Mouse (Mus musculus) midbrain, embryonic 16.5 days (tissue): Measurements from ENCODE around the gene Tex9. TPM values are rescaled to one million over a fixed set of nuclear protein-coding genes. Genes with fewer than 3 reads are reported as not detected.

Experiments used
- ATAC-seq: fragments of 200-750 bp; cut with Nextera tagmentation; 2 replicates; pipeline ENCODE4 v1.8.0; 2017; ENCODE audit warnings: moderate TSS enrichment
- H3K27ac ChIP-seq: fragments of 300-500 bp; sonication (generic); 2 replicates; pipeline ENCODE4 v1.5.1; 2014; ENCODE audit warnings: mild to moderate bottlenecking, low read length, mixed read lengths
- H3K27me3 ChIP-seq: fragments of 300-500 bp; sonication (generic); 2 replicates; pipeline ENCODE4 v1.6.1; 2014; ENCODE audit warnings: low read depth, low read length, mixed read lengths; ENCODE audit not compliant: control insufficient read depth, insufficient read depth
- H3K36me3 ChIP-seq: fragments of 300-500 bp; sonication (generic); 2 replicates; pipeline ENCODE4 v1.6.1; 2014; ENCODE audit warnings: mild to moderate bottlenecking, low read length, moderate library complexity, mixed read lengths; ENCODE audit not compliant: control insufficient read depth, insufficient read depth
- H3K4me1 ChIP-seq: fragments of 300-500 bp; sonication (generic); 2 replicates; pipeline ENCODE4 v1.6.1; 2014; ENCODE audit warnings: mild to moderate bottlenecking, low read length, mixed read lengths; ENCODE audit not compliant: control insufficient read depth, insufficient read depth
- H3K4me2 ChIP-seq: fragments of 300-500 bp; sonication (generic); 2 replicates; pipeline ENCODE4 v1.6.1; 2014; ENCODE audit warnings: mild to moderate bottlenecking, low read length, mixed read lengths
- H3K4me3 ChIP-seq: fragments of 300-500 bp; sonication (generic); 2 replicates; pipeline ENCODE4 v1.5.1; 2014; ENCODE audit warnings: low read depth, mild to moderate bottlenecking, low read length, moderate library complexity, mixed read lengths
- H3K9ac ChIP-seq: fragments of 300-500 bp; sonication (generic); 2 replicates; pipeline ENCODE4 v1.6.1; 2014; ENCODE audit warnings: low read depth, low read length, mixed read lengths
- H3K9me3 ChIP-seq: fragments of 300-500 bp; sonication (generic); replicated peaks from 2 replicates; pipeline ENCODE4 v1.6.1; 2014; ENCODE audit warnings: mild to moderate bottlenecking, low read length, mixed read lengths; ENCODE audit not compliant: control insufficient read depth, poor library complexity, severe bottlenecking
- WGBS: fragments of 180-500 bp; shearing (Covaris S2); extraction: QIAGEN DNeasy Blood & Tissue Kit; methylation state at CpG from one replicate; pipeline ENCODE4 v1.1.7; 2014; 5-methylcytosine and 5-hydroxymethylcytosine counted together
- polyA plus RNA-seq: library from polyadenylated mRNA; unstranded; fragments of >200 nt; fragmentation: Nextera tagmentation; extraction: Ambion mirVana; gene quantifications from 2 replicates; pipeline ENCODE4 v1.2.1, GENCODE M21; 2015

The Tex9 gene
- polyA plus RNA-seq, 1 experiment from 2014 or later = 32.7 TPM

DNA sequence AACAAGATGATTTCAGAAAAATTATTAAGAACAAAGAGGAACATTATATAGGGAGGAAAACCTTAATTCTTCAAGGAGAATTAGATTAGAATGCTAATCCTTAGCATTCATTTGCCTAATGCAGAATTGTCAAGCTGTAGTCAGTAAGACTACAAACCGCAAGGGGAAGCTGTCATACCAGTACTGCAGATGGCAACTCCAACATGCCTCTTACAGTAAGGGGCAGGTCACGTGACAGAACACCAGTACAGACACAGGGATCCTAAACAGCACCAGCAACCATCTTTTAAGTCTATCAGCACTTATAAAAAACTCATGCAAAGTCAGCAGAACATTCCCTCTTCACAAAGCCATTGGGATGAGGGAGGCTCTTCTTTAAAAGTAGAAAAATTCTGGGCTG is 1.5 kb upstream of the Tex9 start:
- Histone ChIP-seq H3K9me3 (no peaks in the 10 kb centered on the region), H3K27ac (no peak overlapping the region), H3K27me3 (no peaks in the 10 kb centered on the region), H3K4me1 (peaks cover 5% of the 10 kb centered on the region), H3K36me3 (no peaks in the 10 kb centered on the region), H3K4me2 (no peak overlapping the region), H3K9ac (no peak overlapping the region), H3K4me3 (no peak overlapping the region)
- 83% methylated on average over 2 of the region's 2 CpGs for WGBS
- ATAC-seq = no peak

- Histone ChIP-seq H3K27me3 (no peaks in the 10 kb centered on the region), H3K4me1 (peaks cover 5% of the 10 kb centered on the region), H3K4me2 (peak overlapping the region; percentile 70), H3K9me3 (no peaks in the 10 kb centered on the region), H3K4me3 (peak overlapping the region; percentile 77), H3K27ac (peak overlapping the region; percentile 91), H3K9ac (peak overlapping the region; percentile 78), H3K36me3 (no peaks in the 10 kb centered on the region)
- under 1% methylated on average over 32 of the region's 32 CpGs for WGBS
- ATAC-seq = peak; percentile 98
Observed at GRCm38 (mm10) chr9:72491559-72492193, 336 bp downstream of the Tex9 start.

- Histone ChIP-seq H3K4me2 (no peak overlapping the region), H3K36me3 (no peaks in the 10 kb centered on the region), H3K4me1 (peaks cover 5% of the 10 kb centered on the region), H3K27ac (no peak overlapping the region), H3K4me3 (no peak overlapping the region), H3K27me3 (no peaks in the 10 kb centered on the region), H3K9ac (no peak overlapping the region), H3K9me3 (no peaks in the 10 kb centered on the region)
- WGBS = 97% methylated on average over 5 of the region's 5 CpGs
- ATAC-seq = no peak
Observed at GRCm38 (mm10) chr9:72489131-72489530, 2.9 kb downstream of the Tex9 start.

- Histone ChIP-seq H3K36me3 (no peaks in the 10 kb centered on the region), H3K27ac (no peak overlapping the region), H3K4me2 (no peak overlapping the region), H3K9me3 (no peaks in the 10 kb centered on the region), H3K4me3 (no peak overlapping the region), H3K27me3 (no peaks in the 10 kb centered on the region), H3K4me1 (peaks cover 5% of the 10 kb centered on the region), H3K9ac (no peak overlapping the region)
- no peak for ATAC-seq
Observed at GRCm38 (mm10) chr9:72488523-72488922, 3.5 kb downstream of the Tex9 start.

DNA sequence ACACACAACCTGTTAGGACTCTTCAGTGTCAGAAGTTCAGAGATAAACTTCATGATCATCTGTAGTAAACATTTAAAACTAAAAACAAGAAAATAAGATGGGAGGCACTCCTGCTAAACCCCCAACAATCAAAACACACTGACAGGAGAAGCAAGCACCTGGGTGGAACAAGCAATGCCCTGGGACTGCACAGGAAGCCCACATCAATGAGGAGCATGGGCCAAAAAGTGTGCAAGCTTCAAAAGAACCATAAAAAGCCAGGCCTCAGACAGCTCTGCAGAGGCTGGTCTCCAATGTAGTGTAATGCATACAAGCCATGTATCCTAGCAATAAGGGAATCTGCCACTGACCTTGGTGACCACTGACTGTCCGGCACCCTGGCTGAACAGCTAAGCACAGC is 12.7 kb downstream of the Tex9 start:
- no peaks in the 10 kb centered on the region for H3K9me3 ChIP-seq
- H3K4me3 ChIP-seq = no peak overlapping the region
- peaks cover 12% of the 10 kb centered on the region; the same call in 1 of the 2 replicates for H3K36me3 ChIP-seq
- ATAC-seq = no peak
- H3K4me1 ChIP-seq = no peaks in the 10 kb centered on the region
- no peak overlapping the region for H3K9ac ChIP-seq
- WGBS = 75% methylated on average over 1 of the region's 1 CpGs
- H3K27ac ChIP-seq = no peak overlapping the region
- H3K4me2 ChIP-seq = no peak overlapping the region
- no peaks in the 10 kb centered on the region for H3K27me3 ChIP-seq

DNA sequence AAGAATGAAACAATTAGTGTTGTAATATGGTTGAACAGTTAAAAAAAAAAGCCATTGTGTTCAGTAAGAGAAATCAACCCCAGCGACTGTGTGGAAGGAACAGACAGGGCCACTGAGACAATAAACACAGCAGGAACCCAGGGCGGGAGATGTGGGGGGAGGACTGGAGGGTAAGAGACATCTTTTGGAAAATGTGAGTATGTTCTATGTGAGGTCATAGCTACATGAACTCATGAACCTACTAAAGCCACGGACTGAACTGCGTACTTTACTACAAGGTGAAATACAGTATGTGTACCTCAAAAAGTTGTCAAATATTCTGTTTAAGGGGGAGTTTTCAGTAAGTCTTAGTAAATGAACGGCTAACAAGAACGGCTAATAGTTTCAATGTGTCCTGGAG is 14.7 kb downstream of the Tex9 start:
- Histone ChIP-seq H3K9me3 (no peaks in the 10 kb centered on the region), H3K27me3 (no peaks in the 10 kb centered on the region), H3K27ac (no peak overlapping the region), H3K36me3 (peaks cover 18% of the 10 kb centered on the region), H3K9ac (no peak overlapping the region), H3K4me1 (no peaks in the 10 kb centered on the region), H3K4me3 (no peak overlapping the region), H3K4me2 (no peak overlapping the region)
- ATAC-seq = no peak
- WGBS = 79% methylated on average over 6 of the region's 6 CpGs

GRCm38 (mm10) chr9:72475511-72475910 is 16.5 kb downstream of the Tex9 start:
- ATAC-seq = no peak
- Histone ChIP-seq H3K27ac (no peak overlapping the region), H3K4me1 (no peaks in the 10 kb centered on the region), H3K9me3 (no peaks in the 10 kb centered on the region), H3K36me3 (peaks cover 16% of the 10 kb centered on the region), H3K27me3 (no peaks in the 10 kb centered on the region), H3K4me2 (no peak overlapping the region), H3K9ac (no peak overlapping the region), H3K4me3 (no peak overlapping the region)
- 90% methylated on average over 9 of the region's 9 CpGs for WGBS

- no peak for ATAC-seq
- H3K4me2 ChIP-seq = no peak overlapping the region
- WGBS = 100% methylated on average over 1 of the region's 1 CpGs
- peaks cover 5% of the 10 kb centered on the region; the same call in 1 of the 2 replicates for H3K36me3 ChIP-seq
- no peak overlapping the region for H3K9ac ChIP-seq
- H3K4me3 ChIP-seq = no peak overlapping the region
- H3K27ac ChIP-seq = no peak overlapping the region
- H3K9me3 ChIP-seq = no peaks in the 10 kb centered on the region
- H3K27me3 ChIP-seq = no peaks in the 10 kb centered on the region
- no peaks in the 10 kb centered on the region for H3K4me1 ChIP-seq
Observed at GRCm38 (mm10) chr9:72469851-72470250, 22.2 kb downstream of the Tex9 start.

GRCm38 (mm10) chr9:72468616-72469015 is 23.4 kb downstream of the Tex9 start:
- H3K9ac ChIP-seq = no peak overlapping the region
- no peaks in the 10 kb centered on the region for H3K4me1 ChIP-seq
- H3K9me3 ChIP-seq = no peaks in the 10 kb centered on the region
- ATAC-seq = no peak
- no peak overlapping the region for H3K27ac ChIP-seq
- H3K36me3 ChIP-seq = peaks cover 5% of the 10 kb centered on the region; the same call in 1 of the 2 replicates
- no peaks in the 10 kb centered on the region for H3K27me3 ChIP-seq
- no peak overlapping the region for H3K4me3 ChIP-seq
- 94% methylated on average over 10 of the region's 10 CpGs for WGBS
- H3K4me2 ChIP-seq = no peak overlapping the region
